Comparison of ENCODE assay signal across 8 mouse cellular contexts in the genomic region with DNA sequence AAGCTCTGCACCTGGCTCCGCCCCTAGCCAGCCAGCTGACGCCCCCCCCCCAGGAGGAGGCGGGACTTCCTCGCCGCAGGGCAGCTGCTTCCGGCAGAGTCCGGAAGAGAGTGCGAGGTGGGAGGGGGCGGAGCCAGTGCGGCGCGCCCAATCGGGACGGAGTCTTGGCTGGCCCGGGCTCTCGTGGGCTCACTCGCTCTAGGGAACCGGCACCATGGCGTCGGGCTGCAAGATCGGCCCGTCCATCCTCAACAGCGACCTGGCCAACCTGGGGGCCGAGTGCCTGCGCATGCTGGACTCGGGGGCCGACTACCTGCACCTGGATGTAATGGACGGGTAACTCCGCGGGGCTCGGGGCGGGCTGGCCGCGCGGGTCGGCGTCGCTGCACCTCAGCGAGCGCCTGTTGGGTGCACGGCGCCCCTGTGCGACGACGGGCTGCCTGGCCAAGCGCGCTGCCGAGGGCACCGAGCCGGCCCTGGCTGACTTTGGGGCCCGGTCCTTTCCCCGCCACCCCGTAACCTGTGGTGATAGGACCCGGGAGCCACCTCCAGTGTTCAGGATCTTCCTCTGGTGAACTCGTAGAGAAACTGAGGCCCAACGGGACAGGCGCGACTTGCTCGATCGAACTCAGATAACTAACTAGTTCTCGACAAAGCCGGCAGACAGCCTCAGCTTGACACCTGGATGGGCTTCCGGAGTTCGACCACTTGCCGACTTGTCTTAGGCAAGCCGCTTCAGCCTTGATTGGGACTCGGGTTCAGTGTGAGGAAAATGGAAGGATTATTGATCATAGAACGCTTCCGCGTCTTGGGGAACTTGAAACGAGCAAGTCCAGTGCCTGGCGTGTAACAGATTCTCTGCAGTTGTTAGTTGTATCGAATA. TPM values are rescaled to one million over a fixed set of nuclear protein-coding genes. Genes with fewer than 3 reads are reported as not detected.
DNase-seq lines count a peak whose midpoint lies in the region; ATAC-seq lines count a peak whose summit lies in the region.

A gene (plus strand): TSS at position 139 of the 883 bp plus-strand sequence.

- H3K4me2 ChIP-seq in hindbrain, embryonic 12.5 days (replicated peaks), result peak within 1 kb of the TSS; percentile 64

- under 1% methylated on average over 73 of the region's 73 CpGs for WGBS in hindbrain, embryonic 12.5 days

- ATAC-seq in hindbrain, embryonic 12.5 days (ENCODE audit: low FRiP score), result peak; percentile 100

- peak within 1 kb of the TSS; percentile 86 for H3K4me3 ChIP-seq in hindbrain, embryonic 12.5 days

- H3K36me3 ChIP-seq in hindbrain, embryonic 12.5 days, result no peaks in the 10 kb centered on the region

- DNase-seq in Muller cell, postnatal 12 days (ENCODE audit: inconsistent ontology term), result peak; percentile 97
- peak; percentile 93 for DNase-seq in cerebellum, adult 9-11 months
- DNase-seq in frontal cortex, postnatal 10 days (ENCODE audit: low spot score in 2 of 2), result peak; percentile 91 to 93
- DNase-seq in layer of hippocampus, postnatal 14 days (ENCODE audit: low spot score in 2 of 2), result peak; percentile 90 to 92
- DNase-seq in lung, postnatal 14 days, result peak; percentile 94
- peak; percentile 85 for DNase-seq in retina, adult 2 months (ENCODE audit: low read depth, low spot score)
- peak; percentile 93 to 95 for DNase-seq in thymus, postnatal 36 days

- no peaks in the 10 kb centered on the region for H3K27me3 ChIP-seq in hindbrain, embryonic 12.5 days

- H3K4me1 ChIP-seq in hindbrain, embryonic 12.5 days, result peaks cover 15% of the 10 kb centered on the region

- no peaks in the 10 kb centered on the region for H3K9me3 ChIP-seq in hindbrain, embryonic 12.5 days (replicated peaks)

- peak within 1 kb of the TSS; percentile 78 for H3K9ac ChIP-seq in hindbrain, embryonic 12.5 days

- peak within 1 kb of the TSS; percentile 81 for H3K27ac ChIP-seq in hindbrain, embryonic 12.5 days

RNA-seq across cellular contexts. Expression of the gene that starts here (rescaled TPM):
- polyA plus RNA-seq in hindbrain, embryonic 12.5 days (2016; fragmentation: Nextera tagmentation; extraction: Ambion mirVana), result 48.4 and 51.4 TPM in 2 replicates
- total RNA-seq in layer of hippocampus, postnatal 14 days (2021), result 10 to 100 TPM; 36.7 to 37.1 TPM

Comparison
In these comparisons a context has a peak if more than half of its experiments do, and no peak if none do; other contexts are left out.
1. Peak in every context shown above with its lines: DNase-seq, ATAC-seq, H3K4me3 ChIP-seq and H3K27ac ChIP-seq.